Mouse (Mus musculus) mature B cell (primary cell): ENCODE measurements around the gene Gle1.
"Not testable (repeated sequence)": the region's sequence is repeated elsewhere in the genome, so short reads cannot be mapped to it uniquely, and the experiment has no call there.

Source experiments
- in situ Hi-C: fragments of 300-500 bp; cut with MboI; formaldehyde crosslinking; loops from 2 replicates; pipeline ENCODE4 v1.14.3; 2019

Gene Gle1

GRCm38 (mm10) chr2:29934906-29935599 is at the start of gene Gle1:
Gene Gle1 (plus strand): TSS chr2:29935426.
- in situ Hi-C loops: no loop called here

GRCm38 (mm10) chr2:29886659-29887292 is 48.5 kb upstream of the Gle1 start:
- in situ Hi-C loops: not testable (repeated sequence)

- in situ Hi-C loops: no loop called here
Observed at GRCm38 (mm10) chr2:29889066-29889944, 45.9 kb upstream of the Gle1 start, which contains the start of gene Odf2. Gene Odf2 (plus strand): TSS chr2:29889221.

- in situ Hi-C loops: no loop called here
Observed at GRCm38 (mm10) chr2:29889991-29890833, 45.0 kb upstream of the Gle1 start.

- in situ Hi-C loops: no loop called here
Observed at GRCm38 (mm10) chr2:29891773-29892172, 43.5 kb upstream of the Gle1 start.

GRCm38 (mm10) chr2:29896071-29896470 is 39.2 kb upstream of the Gle1 start:
- in situ Hi-C loops: no loop called here

- in situ Hi-C loops: no loop called here
Observed at GRCm38 (mm10) chr2:29897366-29897765, 37.9 kb upstream of the Gle1 start.

GRCm38 (mm10) chr2:29898081-29898480 is 37.1 kb upstream of the Gle1 start:
- in situ Hi-C loops: no loop called here

- in situ Hi-C loops: no loop called here
Observed at GRCm38 (mm10) chr2:29902194-29902593, 33.0 kb upstream of the Gle1 start.

GRCm38 (mm10) chr2:29908171-29908570 is 27.1 kb upstream of the Gle1 start:
- in situ Hi-C loops: not testable (repeated sequence)

GRCm38 (mm10) chr2:29910042-29910441 is 25.2 kb upstream of the Gle1 start:
- in situ Hi-C loops: no loop called here

- in situ Hi-C loops: no loop called here
Observed at GRCm38 (mm10) chr2:29917621-29918020, 17.6 kb upstream of the Gle1 start.

- in situ Hi-C loops: no loop called here
Observed at GRCm38 (mm10) chr2:29922011-29922410, 13.2 kb upstream of the Gle1 start.

GRCm38 (mm10) chr2:29926542-29926941 is 8.7 kb upstream of the Gle1 start:
- in situ Hi-C loops: no loop called here

- in situ Hi-C loops: no loop called here
Observed at GRCm38 (mm10) chr2:29930506-29930905, 4.7 kb upstream of the Gle1 start.

GRCm38 (mm10) chr2:29931194-29931593 is 4.0 kb upstream of the Gle1 start:
- in situ Hi-C loops: no loop called here

GRCm38 (mm10) chr2:29940073-29940472 is 4.8 kb downstream of the Gle1 start:
- in situ Hi-C loops: no loop called here

GRCm38 (mm10) chr2:29940826-29941225 is 5.6 kb downstream of the Gle1 start:
- in situ Hi-C loops: no loop called here

GRCm38 (mm10) chr2:29944723-29945122 is 9.5 kb downstream of the Gle1 start:
- in situ Hi-C loops: no loop called here

GRCm38 (mm10) chr2:29948896-29949295 is 13.7 kb downstream of the Gle1 start:
- in situ Hi-C loops: no loop called here

- in situ Hi-C loops: no loop called here
Observed at GRCm38 (mm10) chr2:29961246-29961645, 26.0 kb downstream of the Gle1 start.
